Mouse (Mus musculus) liver, embryonic 12.5 days (tissue): ENCODE measurements around the gene Wwtr1. TPM values are rescaled to one million over a fixed set of nuclear protein-coding genes. Genes with fewer than 3 reads are reported as not detected.

ENCODE experiments used
- ATAC-seq: fragments of 200-750 bp; cut with Nextera tagmentation; 2 replicates; pipeline ENCODE4 v1.8.0; 2017; ENCODE audit warnings: moderate number of reproducible peaks, mild to moderate bottlenecking, moderate library complexity
- H3K27ac ChIP-seq: fragments of 300-500 bp; sonication (generic); 2 replicates; pipeline ENCODE4 v1.5.1; 2016; ENCODE audit warnings: mild to moderate bottlenecking
- H3K27me3 ChIP-seq: fragments of 300-500 bp; sonication (generic); replicated peaks from 2 replicates; pipeline ENCODE4 v1.6.1; 2016; ENCODE audit warnings: mild to moderate bottlenecking, moderate library complexity
- H3K36me3 ChIP-seq: fragments of 300-500 bp; sonication (generic); 2 replicates; pipeline ENCODE4 v1.6.1; 2016; ENCODE audit warnings: mild to moderate bottlenecking, moderate library complexity
- H3K4me1 ChIP-seq: fragments of 300-500 bp; sonication (generic); 2 replicates; pipeline ENCODE4 v1.6.1; 2016
- H3K4me2 ChIP-seq: fragments of 300-500 bp; sonication (generic); 2 replicates; pipeline ENCODE4 v1.6.1; 2016; ENCODE audit warnings: mild to moderate bottlenecking, moderate library complexity
- H3K4me3 ChIP-seq: fragments of 300-500 bp; sonication (generic); 2 replicates; pipeline ENCODE4 v1.5.1; 2016; ENCODE audit warnings: mild to moderate bottlenecking, moderate library complexity
- H3K9ac ChIP-seq: fragments of 300-500 bp; sonication (generic); 2 replicates; pipeline ENCODE4 v1.6.1; 2016; ENCODE audit warnings: mild to moderate bottlenecking, moderate library complexity
- H3K9me3 ChIP-seq: fragments of 300-500 bp; sonication (generic); replicated peaks from 2 replicates; pipeline ENCODE4 v1.6.1; 2016; ENCODE audit warnings: mild to moderate bottlenecking, moderate library complexity
- WGBS: fragments of 180-500 bp; shearing (Covaris S2); methylation state at CpG from one replicate; pipeline ENCODE4 v1.1.7; 2016; ENCODE audit not compliant: insufficient replicate concordance; 5-methylcytosine and 5-hydroxymethylcytosine counted together
- polyA plus RNA-seq: library from polyadenylated mRNA; unstranded; fragments of >200 nt; fragmentation: Nextera tagmentation; extraction: Ambion mirVana; gene quantifications from 2 replicates; pipeline ENCODE4 v1.2.1, GENCODE M21; 2016

Gene Wwtr1
- 2.0 TPM in 2 replicates for polyA plus RNA-seq

- peak within 1 kb of the TSS; percentile 66 for H3K4me3 ChIP-seq
- H3K4me1 ChIP-seq, result no peaks in the 10 kb centered on the region
- 3% methylated on average over 32 of the region's 36 CpGs for WGBS
- H3K9me3 ChIP-seq, result no peaks in the 10 kb centered on the region
- peak within 1 kb of the TSS; percentile 49 for H3K27ac ChIP-seq
- peak within 1 kb of the TSS; percentile 83 for H3K4me2 ChIP-seq
- peak within 1 kb of the TSS; percentile 64 for H3K9ac ChIP-seq
- H3K27me3 ChIP-seq, result peaks cover 48% of the 10 kb centered on the region
- peak; percentile 86 for ATAC-seq
- no peaks in the 10 kb centered on the region for H3K36me3 ChIP-seq
Measured at GRCm38 (mm10) chr3:57575660-57576055, at the start of gene Wwtr1. Gene Wwtr1 (minus strand): TSS chr3:57575910.

DNA sequence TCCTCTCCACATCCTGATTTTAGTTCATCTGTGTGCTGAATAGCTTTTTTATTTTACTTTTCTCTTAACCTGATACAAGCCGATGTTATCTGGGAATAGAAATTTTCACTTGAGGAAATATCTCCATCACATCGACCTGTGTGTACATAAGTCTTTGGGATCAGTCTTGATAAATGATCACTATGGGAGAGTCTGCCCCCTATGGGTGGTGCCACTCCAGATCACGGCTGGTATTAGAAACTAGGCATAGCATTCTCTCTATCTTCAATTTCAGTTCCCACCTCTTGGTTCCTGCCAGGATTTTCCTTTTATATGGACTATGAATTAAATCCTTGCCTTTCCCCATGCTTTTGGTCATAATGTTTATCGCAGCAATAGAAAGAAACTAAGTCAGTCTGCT lies 44.0 kb upstream of the Wwtr1 start:
- no peaks in the 10 kb centered on the region for H3K27me3 ChIP-seq
- no peak for ATAC-seq

DNA sequence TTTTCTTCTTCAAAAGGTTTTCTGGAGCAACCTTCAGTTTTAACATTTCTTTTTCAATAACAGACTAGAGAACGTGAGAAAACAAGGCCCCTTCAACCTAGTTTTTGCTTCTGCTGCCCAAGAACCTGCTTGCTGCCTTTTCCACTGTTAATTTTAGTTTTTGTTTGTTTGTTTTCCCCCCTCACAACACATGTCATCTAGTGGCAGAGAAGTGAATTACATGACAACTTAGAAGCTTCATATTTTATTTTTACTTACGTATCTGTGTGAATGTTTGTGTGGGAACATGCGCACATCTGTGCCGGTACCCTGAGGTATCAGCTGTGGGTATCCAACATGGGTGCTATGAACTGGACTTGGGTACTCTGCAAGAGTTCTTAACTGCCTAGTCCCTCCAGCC lies 39.9 kb upstream of the Wwtr1 start:
- Histone ChIP-seq H3K4me1 (no peaks in the 10 kb centered on the region), H3K4me3 (no peak overlapping the region), H3K9ac (no peak overlapping the region), H3K27ac (no peak overlapping the region), H3K36me3 (no peaks in the 10 kb centered on the region), H3K27me3 (no peaks in the 10 kb centered on the region), H3K9me3 (no peaks in the 10 kb centered on the region), H3K4me2 (no peak overlapping the region)
- 81% methylated on average over 4 of the region's 4 CpGs for whole genome bisulfite sequencing
- no peak for ATAC-seq

More for the DNA sequence above, 44.0 kb upstream of the Wwtr1 start:
- 66% methylated on average over 4 of the region's 4 CpGs for WGBS
- Histone ChIP-seq H3K27ac (no peak overlapping the region), H3K4me1 (no peaks in the 10 kb centered on the region), H3K36me3 (no peaks in the 10 kb centered on the region), H3K9me3 (no peaks in the 10 kb centered on the region), H3K4me2 (no peak overlapping the region), H3K4me3 (no peak overlapping the region), H3K9ac (no peak overlapping the region)

DNA sequence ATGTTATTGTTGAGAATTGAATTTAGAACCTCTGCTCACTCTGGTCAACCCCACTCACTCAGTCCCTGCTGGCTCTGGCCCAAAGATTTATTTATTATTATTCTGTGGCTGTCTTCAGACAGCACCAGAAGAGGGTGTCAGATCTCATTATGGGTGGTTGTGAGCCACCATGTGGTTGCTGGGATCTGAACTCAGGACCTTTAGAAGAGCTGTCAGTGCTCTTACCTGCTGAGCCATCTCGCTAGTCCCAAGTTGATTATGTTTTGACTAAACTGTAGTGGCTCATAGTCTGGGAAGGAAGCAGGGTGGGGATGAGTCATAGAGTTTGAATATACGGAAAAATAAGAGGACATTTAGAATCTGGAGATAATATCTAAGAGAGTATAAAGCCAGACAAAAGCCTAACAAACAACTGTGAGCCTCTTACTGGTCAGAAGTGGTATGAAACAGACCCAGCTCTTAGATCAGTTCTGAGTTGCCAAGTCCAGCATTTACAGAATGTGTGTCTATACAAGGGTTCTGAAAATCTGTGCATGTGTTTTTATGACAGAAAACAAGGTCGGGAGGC lies 36.8 kb upstream of the Wwtr1 start:
- Histone ChIP-seq H3K4me3 (no peak overlapping the region), H3K27ac (no peak overlapping the region), H3K9ac (no peak overlapping the region), H3K27me3 (no peaks in the 10 kb centered on the region), H3K4me2 (no peak overlapping the region), H3K4me1 (no peaks in the 10 kb centered on the region), H3K9me3 (no peaks in the 10 kb centered on the region), H3K36me3 (no peaks in the 10 kb centered on the region)
- WGBS, result 53% methylated on average over 3 of the region's 3 CpGs
- no peak for ATAC-seq

DNA sequence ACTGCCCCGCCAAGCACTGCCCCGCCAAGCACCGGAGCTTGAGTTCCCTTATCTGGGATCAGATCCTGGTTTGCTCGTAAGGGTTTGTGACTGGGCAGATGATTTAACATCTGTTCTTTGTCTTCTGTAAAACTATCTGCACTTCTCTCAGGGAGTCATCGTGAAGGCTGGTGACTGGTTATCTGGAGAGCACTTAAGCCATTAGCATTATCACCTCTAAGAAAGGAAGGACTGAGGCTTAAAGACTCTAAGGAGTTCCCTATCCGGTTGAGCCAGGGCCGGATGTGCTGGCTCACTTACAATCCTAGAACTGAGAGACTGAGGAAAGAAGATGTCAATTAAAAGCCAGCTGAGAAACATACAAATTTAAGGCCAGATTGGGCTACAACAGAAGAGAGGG lies 36.1 kb upstream of the Wwtr1 start:
- Histone ChIP-seq H3K27me3 (no peaks in the 10 kb centered on the region), H3K4me2 (no peak overlapping the region), H3K4me3 (no peak overlapping the region), H3K9ac (no peak overlapping the region), H3K9me3 (no peaks in the 10 kb centered on the region), H3K4me1 (no peaks in the 10 kb centered on the region), H3K36me3 (no peaks in the 10 kb centered on the region), H3K27ac (no peak overlapping the region)
- no peak for ATAC-seq
- 26% methylated on average over 7 of the region's 7 CpGs for WGBS

DNA sequence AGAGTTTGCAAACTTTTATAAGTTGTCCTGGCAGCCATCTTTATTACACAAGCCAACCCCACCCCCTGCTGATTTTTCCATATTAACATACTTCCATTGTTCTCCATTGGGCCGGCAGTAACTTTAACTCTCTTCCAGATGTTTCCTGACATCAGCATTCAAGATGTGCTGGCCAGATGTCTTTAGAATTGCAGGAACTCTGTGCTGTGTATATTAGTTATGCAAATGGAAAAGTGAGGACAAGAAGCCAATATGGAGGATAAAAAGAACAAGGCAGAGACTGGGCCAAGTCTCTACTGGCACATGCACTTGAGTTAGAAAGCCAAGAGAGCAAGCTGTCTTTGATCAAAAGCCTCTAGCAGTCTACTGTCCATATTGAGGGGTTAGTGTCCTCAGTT lies 28.9 kb upstream of the Wwtr1 start:
- ATAC-seq, result no peak
- H3K36me3 ChIP-seq, result no peaks in the 10 kb centered on the region
- no peak overlapping the region for H3K4me2 ChIP-seq
- H3K9ac ChIP-seq, result no peak overlapping the region
- no peaks in the 10 kb centered on the region for H3K27me3 ChIP-seq
- no peaks in the 10 kb centered on the region for H3K4me1 ChIP-seq
- no peak overlapping the region for H3K4me3 ChIP-seq
- WGBS, result 59% methylated on average over 1 of the region's 1 CpGs
- no peak overlapping the region for H3K27ac ChIP-seq
- no peaks in the 10 kb centered on the region for H3K9me3 ChIP-seq

DNA sequence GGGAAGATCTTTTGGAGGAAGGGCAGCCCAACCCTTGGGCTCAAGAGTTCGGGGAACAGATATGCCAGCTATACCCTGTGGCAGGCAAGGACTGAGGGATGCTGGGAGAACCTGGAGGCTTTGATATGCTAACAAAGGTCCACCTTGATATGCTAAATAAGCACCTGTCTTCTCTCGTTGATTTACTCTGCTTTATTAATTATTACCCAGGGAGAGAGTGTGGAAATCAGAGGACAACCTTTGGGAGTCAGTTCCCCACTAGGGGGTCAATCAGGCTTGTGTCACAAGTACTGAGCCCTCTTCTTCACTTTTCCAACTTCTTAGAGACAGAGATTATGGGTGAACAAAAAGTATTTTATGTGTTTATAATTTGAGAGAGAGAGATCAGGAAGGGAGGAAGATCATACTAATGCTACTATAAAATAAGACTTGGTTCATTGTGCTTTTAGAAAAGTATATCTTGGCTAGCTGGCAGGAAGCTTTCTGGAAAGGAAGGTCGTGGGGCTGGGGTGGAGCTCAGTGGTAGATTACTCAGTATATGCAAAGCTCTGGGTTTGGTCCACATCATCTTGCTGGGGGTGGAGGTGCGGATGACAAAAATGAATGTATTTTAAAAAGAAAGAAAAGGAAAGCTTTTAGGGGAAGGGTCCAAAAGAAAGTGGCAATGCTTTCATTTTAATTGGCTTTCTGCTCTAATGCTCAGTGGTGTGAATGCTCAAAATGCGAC lies 28.3 kb upstream of the Wwtr1 start:
- no peak overlapping the region for H3K4me2 ChIP-seq
- no peak overlapping the region for H3K27ac ChIP-seq
- no peaks in the 10 kb centered on the region for H3K36me3 ChIP-seq
- H3K9ac ChIP-seq, result no peak overlapping the region
- ATAC-seq, result no peak
- H3K27me3 ChIP-seq, result no peaks in the 10 kb centered on the region
- no peaks in the 10 kb centered on the region for H3K9me3 ChIP-seq
- H3K4me3 ChIP-seq, result no peak overlapping the region
- no peaks in the 10 kb centered on the region for H3K4me1 ChIP-seq
- WGBS, result 50% methylated on average over 5 of the region's 5 CpGs

GRCm38 (mm10) chr3:57602610-57603009 lies 26.9 kb upstream of the Wwtr1 start:
- 69% methylated on average over 4 of the region's 4 CpGs for WGBS
- H3K36me3 ChIP-seq, result no peaks in the 10 kb centered on the region
- H3K9ac ChIP-seq, result no peak overlapping the region
- H3K9me3 ChIP-seq, result no peaks in the 10 kb centered on the region
- no peaks in the 10 kb centered on the region for H3K27me3 ChIP-seq
- H3K4me3 ChIP-seq, result no peak overlapping the region
- H3K27ac ChIP-seq, result no peak overlapping the region
- no peaks in the 10 kb centered on the region for H3K4me1 ChIP-seq
- H3K4me2 ChIP-seq, result no peak overlapping the region
- no peak for ATAC-seq

- no peak for ATAC-seq
- Histone ChIP-seq H3K9me3 (no peaks in the 10 kb centered on the region), H3K27me3 (no peaks in the 10 kb centered on the region), H3K4me2 (no peak overlapping the region), H3K36me3 (no peaks in the 10 kb centered on the region), H3K27ac (no peak overlapping the region), H3K4me1 (no peaks in the 10 kb centered on the region), H3K9ac (no peak overlapping the region), H3K4me3 (no peak overlapping the region)
- WGBS, result 48% methylated on average over 7 of the region's 7 CpGs
Measured at GRCm38 (mm10) chr3:57596566-57596965, 20.9 kb upstream of the Wwtr1 start.

DNA sequence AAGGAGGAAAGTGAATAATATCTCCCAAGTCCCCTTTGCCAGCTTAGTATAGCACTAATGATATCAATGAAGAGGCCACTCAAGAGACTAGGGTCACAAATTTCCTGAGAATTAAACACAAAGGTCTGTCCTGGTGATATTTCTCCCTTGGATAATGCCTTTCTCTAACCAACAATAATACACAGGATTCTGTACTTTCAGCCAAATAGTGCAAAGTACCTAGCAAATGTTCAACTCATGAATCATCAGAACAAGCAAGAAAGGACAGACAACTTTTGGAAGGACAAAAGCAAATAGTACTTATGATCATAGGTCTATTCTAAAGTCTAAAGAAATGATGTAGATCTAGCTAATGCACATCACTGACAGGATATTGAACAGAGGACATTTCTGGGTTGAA lies 19.8 kb upstream of the Wwtr1 start:
- no peak overlapping the region for H3K27ac ChIP-seq

DNA sequence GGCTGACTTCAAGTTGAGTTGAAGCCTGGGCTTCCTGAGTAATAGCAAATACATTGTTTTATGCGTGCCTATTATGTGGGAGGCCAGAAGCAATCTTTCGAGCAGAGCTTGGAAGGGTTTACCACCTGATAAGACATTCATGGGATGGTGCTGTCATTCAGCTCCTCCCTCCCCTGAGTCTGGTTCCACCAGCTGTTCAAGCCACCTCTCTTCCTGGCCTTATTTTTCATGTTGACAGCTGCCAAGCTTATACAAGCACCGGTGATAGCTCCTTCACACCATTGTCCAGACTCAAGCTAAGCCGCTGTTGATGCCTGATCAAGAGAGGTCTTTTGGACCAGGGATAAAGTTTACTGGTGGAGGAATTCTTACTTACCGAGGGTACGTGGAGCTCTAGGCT lies 10.3 kb upstream of the Wwtr1 start:
- no peak for ATAC-seq
- Histone ChIP-seq H3K9me3 (no peaks in the 10 kb centered on the region), H3K4me2 (no peak overlapping the region), H3K27ac (no peak overlapping the region), H3K4me3 (no peak overlapping the region), H3K4me1 (no peaks in the 10 kb centered on the region), H3K27me3 (no peaks in the 10 kb centered on the region), H3K36me3 (no peaks in the 10 kb centered on the region), H3K9ac (no peak overlapping the region)
- 60% methylated on average over 6 of the region's 6 CpGs for WGBS

More for the DNA sequence above, 19.8 kb upstream of the Wwtr1 start:
- H3K4me2 ChIP-seq, result no peak overlapping the region
- H3K4me3 ChIP-seq, result no peak overlapping the region
- no peak overlapping the region for H3K9ac ChIP-seq
- no peaks in the 10 kb centered on the region for H3K36me3 ChIP-seq
- H3K9me3 ChIP-seq, result no peaks in the 10 kb centered on the region
- no peaks in the 10 kb centered on the region for H3K4me1 ChIP-seq
- no peak for ATAC-seq
- no peaks in the 10 kb centered on the region for H3K27me3 ChIP-seq

GRCm38 (mm10) chr3:57583533-57583932 lies 7.8 kb upstream of the Wwtr1 start:
- Histone ChIP-seq H3K36me3 (no peaks in the 10 kb centered on the region), H3K27me3 (peaks cover 3% of the 10 kb centered on the region; the same call in 1 of the 2 replicates), H3K27ac (no peak overlapping the region), H3K4me2 (no peak overlapping the region), H3K9ac (no peak overlapping the region), H3K4me1 (no peaks in the 10 kb centered on the region), H3K4me3 (no peak overlapping the region), H3K9me3 (no peaks in the 10 kb centered on the region)
- ATAC-seq, result no peak
- WGBS, result 41% methylated on average over 4 of the region's 4 CpGs
